Mouse (Mus musculus) heart, embryonic 11.5 days (tissue): ENCODE results near the gene 1700021F07Rik. TPM values are rescaled to one million over a fixed set of nuclear protein-coding genes. Genes with fewer than 3 reads are reported as not detected.

Experiments
- ATAC-seq: fragments of 200-750 bp; cut with Nextera tagmentation; replicated peaks from 2 replicates; pipeline ENCODE4 v1.8.0; 2017; ENCODE audit warnings: moderate library complexity; ENCODE audit not compliant: insufficient number of reproducible peaks, low FRiP score, low TSS enrichment
- H3K27ac ChIP-seq: fragments of 300-500 bp; sonication (generic); 2 replicates; pipeline ENCODE4 v1.5.1; 2014; ENCODE audit warnings: mild to moderate bottlenecking, low read depth, low read length
- H3K27me3 ChIP-seq: fragments of 300-500 bp; sonication (generic); 2 replicates; pipeline ENCODE4 v1.6.1; 2014; ENCODE audit warnings: mild to moderate bottlenecking, low read length, mixed read lengths; ENCODE audit not compliant: control insufficient read depth, insufficient read depth
- H3K36me3 ChIP-seq: fragments of 300-500 bp; sonication (generic); 2 replicates; pipeline ENCODE4 v1.6.1; 2014; ENCODE audit warnings: mild to moderate bottlenecking, low read length, moderate library complexity, mixed read lengths; ENCODE audit not compliant: control insufficient read depth, insufficient read depth
- H3K4me1 ChIP-seq: fragments of 300-500 bp; sonication (generic); 2 replicates; pipeline ENCODE4 v1.6.1; 2014; ENCODE audit warnings: low read length; ENCODE audit not compliant: control insufficient read depth, insufficient read depth
- H3K4me2 ChIP-seq: fragments of 300-500 bp; sonication (generic); 2 replicates; pipeline ENCODE4 v1.6.1; 2014; ENCODE audit warnings: mild to moderate bottlenecking, moderate library complexity
- H3K4me3 ChIP-seq: fragments of 300-500 bp; sonication (generic); 2 replicates; pipeline ENCODE4 v1.5.1; 2014; ENCODE audit warnings: low read depth, low read length
- H3K9ac ChIP-seq: fragments of 300-500 bp; sonication (generic); 2 replicates; pipeline ENCODE4 v1.6.1; 2014; ENCODE audit warnings: mild to moderate bottlenecking, low read depth, low read length, moderate library complexity
- H3K9me3 ChIP-seq: fragments of 300-500 bp; sonication (generic); replicated peaks from 2 replicates; pipeline ENCODE4 v1.6.1; 2016; ENCODE audit warnings: low read length; ENCODE audit not compliant: control insufficient read depth
- WGBS: fragments of 180-500 bp; shearing (Covaris S2); extraction: QIAGEN DNeasy Blood & Tissue Kit; methylation state at CpG from one replicate; pipeline ENCODE4 v1.1.7; 2014; ENCODE audit not compliant: insufficient replicate concordance; 5-methylcytosine and 5-hydroxymethylcytosine counted together
- polyA plus RNA-seq: library from polyadenylated mRNA; unstranded; fragments of >200 nt; fragmentation: Nextera tagmentation; extraction: Ambion mirVana; gene quantifications from 2 replicates; pipeline ENCODE4 v1.2.1, GENCODE M21; 2014

1700021F07Rik gene
- polyA plus RNA-seq, 1 experiment from 2014 or later = not detected

- Histone ChIP-seq H3K36me3 (no peaks in the 10 kb centered on the region), H3K9ac (no peak overlapping the region), H3K4me1 (no peaks in the 10 kb centered on the region), H3K4me2 (no peak overlapping the region), H3K27ac (no peak overlapping the region), H3K9me3 (no peaks in the 10 kb centered on the region), H3K4me3 (no peak overlapping the region), H3K27me3 (no peaks in the 10 kb centered on the region)
- ATAC-seq = no peak
- WGBS = 64% methylated on average over 15 of the region's 15 CpGs
These were observed 10.5 kb downstream of the 1700021F07Rik start for GRCm38 (mm10) chr2:173532711-173533462.

DNA sequence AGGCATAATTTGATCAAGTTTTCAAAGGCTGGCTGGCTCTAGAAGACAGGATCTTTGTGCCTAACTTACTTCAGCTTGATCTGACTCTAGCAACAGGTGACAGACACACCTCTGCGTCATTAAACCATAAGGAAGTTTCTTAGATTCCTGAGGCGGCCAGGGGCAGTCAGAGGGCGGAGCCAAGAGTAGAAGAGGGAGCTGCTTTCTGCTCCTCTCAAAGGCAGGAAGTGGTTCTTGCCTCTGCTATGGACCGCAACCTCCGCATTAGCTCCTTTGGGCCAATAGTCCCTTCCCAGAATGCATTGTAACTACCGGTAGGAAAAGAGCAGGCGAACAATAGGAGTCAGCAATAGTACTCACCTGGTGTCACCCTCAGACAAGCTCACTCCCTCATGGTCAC, 12.2 kb downstream of the 1700021F07Rik start:
- 69% methylated on average over 7 of the region's 7 CpGs for WGBS
- H3K4me3 ChIP-seq = no peak overlapping the region
- H3K9ac ChIP-seq = no peak overlapping the region
- H3K4me1 ChIP-seq = peaks cover 2% of the 10 kb centered on the region; the same call in 1 of the 2 replicates
- no peak overlapping the region for H3K27ac ChIP-seq
- no peaks in the 10 kb centered on the region for H3K27me3 ChIP-seq
- no peaks in the 10 kb centered on the region for H3K36me3 ChIP-seq
- no peak overlapping the region for H3K4me2 ChIP-seq
- ATAC-seq = no peak
- no peaks in the 10 kb centered on the region for H3K9me3 ChIP-seq

GRCm38 (mm10) chr2:173535390-173535789, 13.0 kb downstream of the 1700021F07Rik start:
- Histone ChIP-seq H3K4me3 (no peak overlapping the region), H3K4me2 (no peak overlapping the region), H3K9me3 (no peaks in the 10 kb centered on the region), H3K36me3 (no peaks in the 10 kb centered on the region), H3K27ac (no peak overlapping the region), H3K4me1 (peaks cover 10% of the 10 kb centered on the region), H3K9ac (no peak overlapping the region), H3K27me3 (no peaks in the 10 kb centered on the region)
- WGBS = 79% methylated on average over 18 of the region's 18 CpGs
- ATAC-seq = no peak

GRCm38 (mm10) chr2:173535886-173536285, 13.5 kb downstream of the 1700021F07Rik start:
- no peak overlapping the region for H3K4me2 ChIP-seq
- no peak for ATAC-seq
- WGBS = 82% methylated on average over 9 of the region's 9 CpGs
- H3K4me3 ChIP-seq = no peak overlapping the region
- H3K27ac ChIP-seq = no peak overlapping the region
- H3K9ac ChIP-seq = no peak overlapping the region
- no peaks in the 10 kb centered on the region for H3K36me3 ChIP-seq
- H3K27me3 ChIP-seq = no peaks in the 10 kb centered on the region
- peaks cover 11% of the 10 kb centered on the region for H3K4me1 ChIP-seq
- no peaks in the 10 kb centered on the region for H3K9me3 ChIP-seq

DNA sequence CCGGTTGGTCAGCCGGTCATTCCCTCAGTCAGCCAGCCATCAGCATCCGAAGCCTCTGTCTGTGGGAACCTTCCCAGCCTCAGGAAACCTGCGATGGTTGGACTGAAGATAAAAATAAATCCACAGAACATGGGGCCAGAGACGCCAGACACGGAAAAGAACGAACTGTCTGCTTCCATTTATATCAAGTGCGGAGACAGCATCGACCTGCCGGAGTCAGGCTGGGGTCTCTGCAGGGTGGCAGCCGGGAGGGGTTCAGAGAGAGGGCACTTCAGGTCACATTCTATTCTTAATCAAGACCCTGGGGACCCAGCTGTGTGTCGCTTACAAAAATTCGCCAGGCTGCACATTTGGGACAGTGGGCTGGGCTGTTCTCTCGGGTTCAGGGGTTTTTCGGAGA, 17.4 kb downstream of the 1700021F07Rik start:
- Histone ChIP-seq H3K9me3 (no peaks in the 10 kb centered on the region), H3K27ac (no peak overlapping the region), H3K4me1 (peaks cover 11% of the 10 kb centered on the region), H3K4me3 (no peak overlapping the region), H3K36me3 (no peaks in the 10 kb centered on the region), H3K27me3 (no peaks in the 10 kb centered on the region), H3K4me2 (peak overlapping the region; percentile 16; the same call in 1 of the 2 replicates), H3K9ac (no peak overlapping the region)
- ATAC-seq = no peak
- WGBS = 35% methylated on average over 15 of the region's 15 CpGs

DNA sequence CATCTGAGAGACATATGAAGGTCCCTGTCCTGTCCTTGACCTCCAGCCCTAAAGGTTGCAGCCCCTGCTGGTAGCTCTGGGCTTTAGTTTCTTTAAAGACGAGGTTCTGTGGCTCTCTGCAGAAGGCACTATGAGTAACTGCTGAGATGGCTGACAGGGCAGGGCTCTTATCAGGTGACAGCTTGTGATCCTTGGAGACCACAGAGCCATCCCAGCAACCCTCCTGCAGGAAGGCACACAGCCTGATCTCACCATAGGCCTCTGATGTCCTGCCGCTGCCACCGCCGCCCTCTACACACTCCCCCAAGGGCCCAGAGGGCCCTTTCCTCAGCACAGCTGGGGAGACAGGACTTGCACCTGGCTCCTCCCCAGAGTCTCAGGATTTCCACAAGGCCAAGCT, 19.4 kb downstream of the 1700021F07Rik start:
- no peaks in the 10 kb centered on the region for H3K9me3 ChIP-seq
- no peak for ATAC-seq
- no peak overlapping the region for H3K9ac ChIP-seq
- H3K4me1 ChIP-seq = peaks cover 11% of the 10 kb centered on the region
- no peak overlapping the region for H3K4me2 ChIP-seq
- peaks cover 7% of the 10 kb centered on the region for H3K27me3 ChIP-seq
- no peaks in the 10 kb centered on the region for H3K36me3 ChIP-seq
- no peak overlapping the region for H3K27ac ChIP-seq
- no peak overlapping the region for H3K4me3 ChIP-seq
- WGBS = 20% methylated on average over 4 of the region's 4 CpGs

- ATAC-seq = no peak
- peaks cover 7% of the 10 kb centered on the region for H3K27me3 ChIP-seq
- H3K4me1 ChIP-seq = peaks cover 11% of the 10 kb centered on the region
- no peaks in the 10 kb centered on the region for H3K9me3 ChIP-seq
- no peaks in the 10 kb centered on the region for H3K36me3 ChIP-seq
- no peak overlapping the region for H3K27ac ChIP-seq
- no peak overlapping the region for H3K4me3 ChIP-seq
- WGBS = 78% methylated on average over 4 of the region's 4 CpGs
- H3K4me2 ChIP-seq = no peak overlapping the region
- H3K9ac ChIP-seq = no peak overlapping the region
These were observed 20.3 kb downstream of the 1700021F07Rik start for GRCm38 (mm10) chr2:173542716-173543115.

DNA sequence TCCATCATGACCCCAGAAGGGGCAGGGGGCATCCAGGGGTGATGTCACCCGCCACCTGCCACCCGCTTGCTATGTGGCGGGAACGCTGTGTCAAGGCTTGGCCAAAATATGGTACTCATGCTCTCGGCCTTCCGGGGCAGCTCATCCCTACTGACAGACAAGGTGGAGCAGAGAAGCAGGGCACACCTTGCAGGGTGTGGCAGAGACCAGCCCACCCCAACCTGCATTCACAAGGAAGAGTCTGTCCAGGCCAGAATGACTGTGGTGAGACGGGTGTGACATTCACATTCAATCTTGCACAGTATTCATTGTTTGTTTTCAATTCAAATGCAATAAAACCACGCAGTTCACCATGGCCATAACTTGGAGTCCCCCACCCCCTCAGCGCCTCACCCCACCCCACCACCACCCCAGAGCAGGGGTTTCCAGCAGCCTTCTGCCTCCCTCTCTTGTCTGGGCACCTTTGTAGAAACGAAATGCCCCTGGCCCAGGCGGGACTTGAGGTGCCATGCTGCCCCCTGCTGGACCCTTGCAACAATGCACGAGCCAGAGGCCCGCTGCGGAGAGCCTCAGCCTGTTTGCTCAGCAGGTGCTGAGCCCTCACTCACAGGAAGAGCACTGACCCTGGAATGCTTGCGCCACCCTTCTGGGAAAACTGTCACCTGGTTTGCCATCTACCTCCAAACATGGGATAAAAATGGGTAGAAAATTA, 23.8 kb downstream of the 1700021F07Rik start:
- no peaks in the 10 kb centered on the region for H3K4me1 ChIP-seq
- no peaks in the 10 kb centered on the region for H3K9me3 ChIP-seq
- H3K27ac ChIP-seq = no peak overlapping the region
- H3K4me2 ChIP-seq = no peak overlapping the region
- ATAC-seq = 0 out of 2 replicates have a peak, but pooled peaks have one; percentile 40
- no peak overlapping the region for H3K9ac ChIP-seq
- WGBS = 39% methylated on average over 15 of the region's 15 CpGs
- peaks cover 7% of the 10 kb centered on the region for H3K27me3 ChIP-seq
- no peak overlapping the region for H3K4me3 ChIP-seq
- H3K36me3 ChIP-seq = no peaks in the 10 kb centered on the region
